Mouse (Mus musculus) heart, adult 9 months (tissue): ENCODE measurements around the gene Chst15.
A peak's percentile ranks its signal among the peaks of the same experiment; 100 is the strongest.

Source experiments
- DNase-seq, 2 experiments: peaks; one replicate each; pipeline ENCODE4 v3.0.0; 2022; ENCODE audit warnings: low spot score in 2 of 2

The Chst15 gene

DNA sequence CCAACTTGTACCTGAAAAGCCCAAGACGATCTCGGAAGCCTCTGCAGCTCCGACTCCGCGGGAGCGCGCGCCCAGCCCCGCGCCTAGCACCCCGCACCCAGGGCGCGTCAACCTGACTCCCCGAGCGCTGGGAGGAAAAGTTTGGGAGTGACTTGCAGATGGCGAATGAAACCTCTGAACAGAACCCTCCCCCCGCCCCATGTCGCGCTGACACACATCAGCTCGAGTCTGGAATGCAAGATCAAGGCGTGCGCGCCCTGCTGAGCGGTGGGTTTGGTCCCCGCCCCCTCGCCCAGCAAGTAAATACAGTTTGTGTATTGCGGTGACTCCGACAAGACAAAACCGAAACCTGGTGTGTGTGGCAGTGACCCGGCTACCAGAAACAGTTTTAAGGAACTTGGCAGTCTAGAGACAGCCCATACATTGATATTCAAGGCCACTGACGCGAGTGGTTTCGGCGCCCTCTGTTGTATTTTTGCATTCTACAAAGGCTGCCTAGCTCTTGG is at the start of gene Chst15:
Gene Chst15, minus strand, starts transcription at position 193 of the 506 bp plus-strand sequence.
- peak in 1 of 2 experiments; percentile 49 for DNase-seq

DNA sequence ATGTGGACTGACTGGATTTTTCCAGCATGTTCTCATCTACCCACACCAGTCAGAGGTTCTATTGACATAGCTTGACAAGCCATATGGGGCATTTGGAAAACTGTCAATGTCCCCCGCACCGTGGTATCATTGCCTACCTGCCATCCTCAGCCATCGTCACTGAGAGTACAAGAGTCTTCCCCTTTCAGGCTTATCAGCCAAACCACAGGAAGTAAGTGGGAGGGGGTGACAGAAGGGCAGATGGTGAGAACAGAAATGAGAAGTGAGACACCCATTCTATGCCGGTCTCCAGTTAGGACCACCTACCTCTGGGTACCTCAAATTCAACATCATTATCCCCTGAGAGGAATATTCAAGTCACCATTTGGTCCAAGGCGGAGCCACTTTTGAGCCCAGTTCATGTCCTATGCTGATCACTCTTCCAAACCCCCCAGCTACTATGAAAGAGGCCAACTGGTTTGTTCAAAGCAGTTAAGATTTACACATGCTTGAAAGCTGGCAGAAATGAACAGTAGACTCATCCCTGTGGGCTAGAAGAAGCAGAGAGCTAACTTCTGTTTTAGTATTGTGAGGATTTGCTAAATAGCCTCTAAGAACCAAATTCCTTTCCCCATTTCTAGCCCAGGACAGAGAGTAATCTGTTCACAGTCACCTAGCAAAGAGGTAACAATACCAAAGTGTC is 48.8 kb upstream of the Chst15 start:
- peak in 1 of 2 experiments; percentile 7 for DNase-seq

DNA sequence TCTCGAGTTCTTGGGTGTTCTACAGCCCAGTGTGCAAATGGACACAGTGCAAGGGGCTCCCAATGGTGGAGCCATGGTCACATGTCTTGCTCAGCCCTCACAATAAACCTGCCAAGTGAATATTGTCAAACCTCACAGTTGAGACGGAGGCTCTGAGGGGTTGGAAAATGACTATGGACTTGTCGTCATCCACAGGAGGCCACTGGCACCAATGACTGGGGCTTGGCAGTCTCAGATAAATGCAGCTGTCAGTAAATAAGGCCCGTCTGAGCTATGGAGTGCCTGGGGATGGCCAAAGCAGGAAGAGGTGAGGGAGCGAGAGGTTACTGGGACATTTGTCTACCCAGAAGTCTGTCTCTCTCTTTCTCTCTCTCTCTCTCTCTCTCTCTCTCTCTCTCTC is 48.1 kb upstream of the Chst15 start:
- no peak for DNase-seq

DNA sequence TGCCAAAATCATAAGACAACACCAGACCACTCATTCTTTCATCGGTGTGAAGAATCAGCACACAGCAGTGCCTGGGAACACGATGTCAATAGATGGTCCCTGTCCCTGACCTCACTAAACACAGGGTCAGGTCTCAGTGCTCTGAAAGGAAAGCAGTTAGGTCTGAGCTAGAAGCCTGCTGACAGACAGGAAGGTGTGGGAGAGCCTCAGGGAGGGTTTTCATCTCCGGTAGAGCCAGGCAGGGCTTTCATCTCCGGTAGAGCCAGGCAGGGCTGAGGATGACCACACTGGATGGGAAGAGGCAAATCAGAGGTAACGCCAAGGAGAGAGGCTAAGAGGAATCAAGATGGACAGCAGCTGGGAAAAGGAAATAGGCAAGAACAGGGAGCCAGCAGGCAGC is 47.5 kb upstream of the Chst15 start:
- no peak for DNase-seq

DNA sequence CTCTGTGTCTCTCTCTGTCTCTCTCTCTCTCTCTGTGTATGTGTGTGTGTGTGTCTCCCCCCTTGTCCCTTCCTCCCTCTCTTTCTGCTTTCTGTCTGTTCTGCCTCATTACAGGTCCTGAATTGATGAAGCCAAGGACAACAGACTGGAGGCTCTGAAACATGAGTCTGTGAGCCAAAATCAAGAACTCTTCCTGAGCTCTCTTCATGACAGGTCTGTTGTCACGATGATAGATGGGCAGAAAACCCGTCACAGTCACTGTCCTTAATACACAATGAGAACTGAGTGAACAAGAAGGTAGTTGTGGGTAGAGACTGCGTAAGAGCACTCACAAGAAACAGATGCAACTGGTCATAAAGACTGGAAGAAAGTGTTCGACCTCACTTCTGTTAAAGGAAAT is 43.3 kb upstream of the Chst15 start:
- no peak for DNase-seq

DNA sequence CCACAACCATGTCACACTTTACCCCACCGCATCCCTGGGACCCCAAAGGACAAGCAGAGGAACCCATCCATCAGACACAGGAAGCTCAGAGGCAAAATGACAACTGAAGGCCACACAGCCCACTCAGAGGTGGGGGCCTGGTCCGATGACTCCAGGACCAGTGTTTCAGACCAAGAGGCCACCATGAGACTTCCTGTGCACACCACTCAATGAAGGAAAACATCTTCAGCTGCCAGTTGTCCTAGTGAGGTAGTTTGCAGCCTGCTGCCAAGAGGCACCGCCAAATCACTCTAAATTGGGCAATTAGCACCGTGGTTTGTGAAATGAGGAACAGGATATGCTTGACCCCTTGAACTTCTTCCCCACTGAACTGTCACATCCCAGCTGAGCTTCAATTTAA is 41.7 kb upstream of the Chst15 start:
- DNase-seq = peak; percentile 25 to 52

DNA sequence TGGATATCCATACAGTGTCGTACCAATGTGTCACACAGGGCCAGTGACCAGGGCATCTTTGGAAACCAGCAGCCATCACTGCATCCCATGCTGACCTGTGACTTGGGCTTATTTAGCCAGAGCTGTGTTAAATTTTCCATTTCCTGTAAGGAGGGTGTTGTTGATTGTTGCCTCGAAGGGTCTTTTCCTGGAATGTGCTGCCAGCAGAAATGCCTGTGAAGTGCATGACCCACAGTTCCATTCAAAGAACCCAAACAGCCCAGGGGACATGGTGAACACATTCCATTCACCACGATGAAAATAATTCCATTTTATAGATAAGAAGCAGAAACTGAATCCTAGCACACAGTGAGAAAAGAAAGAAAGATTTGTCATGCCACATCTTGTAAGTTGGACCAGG is 41.2 kb upstream of the Chst15 start:
- peak in 1 of 2 experiments; percentile 23 for DNase-seq

DNA sequence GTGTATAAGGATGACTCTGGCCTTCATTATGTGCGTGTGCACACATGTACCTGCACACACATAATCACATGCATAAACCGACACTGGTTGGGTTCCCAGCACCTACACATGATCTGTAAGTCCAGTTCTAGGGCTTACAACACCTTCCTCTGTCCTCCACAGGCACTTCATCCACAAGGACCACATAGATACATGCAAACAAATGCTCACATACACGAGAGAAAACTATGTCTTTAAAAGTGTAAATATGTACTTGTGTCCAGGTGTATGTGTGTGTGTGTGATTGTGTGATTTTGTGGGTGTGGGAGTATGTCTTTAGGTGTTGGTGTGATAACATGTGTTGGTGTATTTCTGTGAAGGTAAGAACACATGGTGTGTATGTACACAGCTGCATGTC is 40.8 kb upstream of the Chst15 start:
- no peak for DNase-seq

DNA sequence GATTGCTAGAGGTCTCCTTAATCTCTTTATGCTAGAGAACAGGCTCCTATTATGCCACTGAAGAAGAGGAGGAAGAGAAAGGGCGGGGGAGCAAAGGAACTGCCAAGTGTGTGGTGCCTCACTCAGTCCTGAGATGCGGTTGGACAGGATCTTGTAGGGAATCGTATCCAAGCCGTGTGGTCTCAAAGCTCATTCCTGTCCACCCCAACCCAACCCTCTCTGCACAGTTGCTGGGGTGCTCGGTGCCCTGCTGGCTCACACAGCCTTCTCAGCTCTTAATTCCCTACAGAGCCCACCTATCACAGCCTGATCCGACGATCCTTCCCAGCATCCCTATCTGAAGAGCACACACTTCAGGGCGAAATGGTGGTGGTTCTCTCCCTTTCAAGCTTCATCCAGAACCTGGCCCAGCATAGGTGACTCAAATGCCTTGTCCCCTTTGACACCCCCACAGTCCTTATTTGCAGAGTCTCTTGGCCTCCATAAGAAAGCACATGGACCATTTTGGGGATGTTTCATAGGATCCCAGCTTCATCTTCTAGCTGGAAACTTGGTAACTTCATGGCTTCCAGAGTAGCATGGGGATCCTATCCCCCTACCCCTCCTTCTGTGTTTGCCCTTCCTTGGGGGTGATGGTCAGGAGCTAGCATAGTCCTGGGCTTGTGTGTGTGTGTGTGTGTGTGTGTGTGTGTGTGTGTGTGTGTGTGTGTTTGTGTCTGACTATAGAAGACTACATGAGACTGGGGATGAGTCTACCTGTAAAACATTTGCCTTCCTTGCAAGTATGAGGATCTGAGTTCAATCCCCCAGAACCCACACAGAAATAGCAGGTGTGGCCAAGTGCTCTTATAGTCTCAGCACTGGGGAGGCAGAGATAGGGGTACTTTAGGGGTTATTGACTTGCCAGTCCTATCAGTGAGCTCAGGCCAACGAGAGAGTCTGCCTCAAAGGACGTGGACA is 40.1 kb upstream of the Chst15 start:
- no peak for DNase-seq

DNA sequence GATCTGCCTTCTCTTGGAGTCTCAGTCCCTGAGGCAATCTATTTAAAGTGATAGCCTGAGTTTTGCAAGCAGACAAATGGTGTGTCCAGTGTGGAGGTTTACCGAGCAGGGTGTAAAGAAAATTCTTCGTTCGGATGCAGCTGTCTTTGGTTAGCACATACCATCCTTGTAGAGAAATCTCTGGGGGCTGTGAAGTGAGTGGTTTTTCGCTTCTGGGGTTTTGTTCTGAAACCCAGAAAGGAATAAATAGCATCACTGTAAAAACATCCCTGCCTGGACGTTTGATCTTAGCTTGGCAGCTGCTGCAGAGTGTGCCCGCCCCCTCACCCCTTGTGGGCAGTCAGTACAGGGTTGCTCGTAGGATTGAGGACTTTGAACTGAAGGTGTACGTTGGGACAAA is 39.2 kb upstream of the Chst15 start:
- DNase-seq = no peak

DNA sequence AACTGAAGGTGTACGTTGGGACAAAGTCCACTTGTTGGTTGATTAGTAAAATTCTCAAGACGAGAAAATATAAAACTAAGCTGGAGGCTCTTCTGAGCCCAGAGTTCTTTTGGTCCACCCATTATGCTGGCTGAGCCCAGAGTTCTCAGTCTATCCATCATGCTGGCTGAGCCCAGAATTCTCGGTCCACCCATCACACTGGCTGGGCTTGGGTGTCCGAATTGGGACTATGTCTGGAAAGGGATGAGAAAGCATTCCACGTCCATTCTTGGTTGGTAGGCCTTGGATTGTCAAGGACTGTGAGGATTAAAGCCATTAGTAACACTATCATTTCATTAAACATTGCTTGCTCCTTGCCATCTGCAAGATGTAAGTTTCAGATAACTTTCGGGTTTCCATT is 38.7 kb upstream of the Chst15 start:
- no peak for DNase-seq

DNA sequence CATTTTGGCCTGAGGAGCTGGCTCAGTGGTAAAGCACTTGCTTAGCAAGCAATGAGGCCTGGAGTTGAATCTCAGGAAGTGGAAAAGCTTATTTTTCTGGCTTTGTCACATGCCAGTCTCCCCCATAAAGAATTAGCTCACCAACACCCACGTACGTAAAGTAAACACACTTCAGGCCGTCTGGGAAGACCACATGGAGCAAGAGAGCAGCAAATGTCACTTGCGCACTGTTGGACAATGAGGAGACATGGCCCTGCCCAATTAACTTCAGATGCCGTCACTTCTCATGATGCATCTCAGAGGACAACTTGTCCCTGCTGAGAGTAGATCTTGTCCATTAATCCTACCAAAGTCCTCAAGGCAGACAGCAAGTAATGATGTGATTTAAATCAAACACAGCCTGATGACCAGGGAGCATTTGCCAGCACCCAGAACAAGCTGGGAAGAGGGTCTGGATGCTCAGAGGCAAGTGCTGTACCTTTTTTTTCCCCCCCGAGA is 32.1 kb upstream of the Chst15 start:
- no peak for DNase-seq

DNA sequence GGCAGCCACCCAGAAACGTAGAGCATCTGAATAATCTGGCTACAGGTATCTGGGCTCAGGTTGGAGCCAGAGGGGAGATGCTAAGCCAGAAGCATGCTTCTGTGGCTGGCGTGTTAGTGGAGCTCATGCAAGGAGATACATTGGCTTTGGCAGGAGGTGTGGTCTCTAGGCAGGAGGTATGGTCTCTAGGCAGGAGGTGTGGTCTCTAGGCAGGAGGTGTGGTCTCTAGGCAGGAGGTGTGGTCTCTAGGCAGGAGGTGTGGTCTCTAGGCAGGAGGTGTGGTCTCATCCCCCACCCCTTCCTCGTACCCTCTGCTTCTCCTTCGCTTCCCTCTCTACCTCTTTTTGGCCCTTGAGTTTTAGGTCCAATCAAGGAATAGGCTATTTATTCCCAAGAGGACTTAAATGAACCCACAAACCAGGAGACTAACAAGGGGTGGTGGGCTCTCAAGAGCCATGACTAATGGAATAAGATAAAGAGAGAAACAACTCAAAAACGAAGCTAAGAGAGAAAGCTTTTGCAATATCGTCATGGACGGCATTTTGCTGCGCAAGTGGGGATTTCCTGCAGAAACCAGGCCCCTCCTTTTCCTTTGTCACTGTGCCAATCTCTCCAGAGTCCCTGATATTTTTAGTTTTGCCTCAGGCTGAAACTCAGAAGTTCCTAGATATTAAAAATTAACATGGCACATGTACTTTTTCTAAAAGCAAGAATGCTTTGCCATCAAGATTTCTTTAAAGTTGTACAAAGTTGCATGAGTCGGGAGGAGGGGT is 30.4 kb upstream of the Chst15 start:
- peak; percentile 53 to 59 for DNase-seq

DNA sequence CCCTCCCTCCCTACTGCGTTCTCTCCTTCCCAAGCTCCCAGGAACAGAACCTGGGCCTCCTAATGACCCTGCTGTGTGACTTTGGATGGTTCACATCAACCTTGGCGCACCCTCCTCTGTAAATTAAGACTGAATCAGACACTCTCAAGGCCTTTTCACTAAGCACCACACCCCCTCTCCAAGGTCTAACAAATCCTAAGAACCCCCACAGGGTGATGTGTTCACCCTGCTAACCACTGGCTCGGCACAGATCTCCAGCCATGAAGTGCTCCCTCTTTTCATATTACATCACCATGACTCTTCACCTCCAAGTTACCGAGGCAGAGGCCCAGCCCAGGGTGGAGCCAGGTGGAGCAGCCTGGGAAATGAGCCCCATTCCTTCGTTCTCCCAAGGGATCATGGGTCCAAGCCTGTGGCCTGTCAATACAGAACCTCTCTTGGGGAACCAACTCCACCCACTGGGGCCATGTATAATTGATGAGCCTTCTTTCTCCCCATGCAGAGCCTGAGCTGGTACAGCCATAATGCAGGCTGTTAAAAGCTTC is 28.6 kb upstream of the Chst15 start:
- no peak for DNase-seq

DNA sequence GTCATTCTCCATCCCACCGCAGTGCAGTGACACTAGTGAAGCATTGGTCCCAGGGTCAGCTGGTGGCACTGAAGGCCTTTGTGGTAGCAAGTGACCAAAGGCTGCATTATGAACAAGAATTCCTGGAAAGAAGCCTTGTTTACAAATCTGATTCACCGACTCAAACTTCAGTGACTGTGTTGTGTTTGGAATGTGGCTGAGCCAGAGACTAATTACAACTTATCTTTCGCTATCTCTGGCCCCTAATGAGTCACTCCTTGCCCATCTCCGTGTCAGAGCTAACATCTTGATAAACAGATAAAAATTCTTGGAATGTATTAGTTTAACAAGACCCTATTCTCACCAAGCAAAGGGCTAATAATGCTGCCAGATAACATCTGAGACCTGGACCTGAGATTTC is 27.6 kb upstream of the Chst15 start:
- no peak for DNase-seq

DNA sequence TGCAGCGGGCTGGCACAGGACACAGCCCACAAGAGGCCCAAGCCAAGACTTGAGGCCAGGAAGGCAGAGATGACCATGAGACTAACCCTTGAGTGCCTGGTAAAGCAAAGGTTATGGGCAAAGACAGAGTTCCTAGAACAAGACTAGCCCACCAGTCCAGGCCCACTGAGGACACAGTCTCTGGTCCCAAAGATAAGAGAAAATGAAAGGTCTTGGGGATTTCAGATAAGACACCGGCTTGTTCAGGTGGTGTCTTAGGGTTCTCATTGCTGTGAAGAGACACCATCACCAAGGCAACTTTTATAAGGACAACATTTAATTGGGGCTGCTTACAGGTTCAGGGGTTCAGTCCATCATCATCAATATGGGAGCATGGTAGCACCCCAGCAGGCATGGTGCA is 26.9 kb upstream of the Chst15 start:
- no peak for DNase-seq

DNA sequence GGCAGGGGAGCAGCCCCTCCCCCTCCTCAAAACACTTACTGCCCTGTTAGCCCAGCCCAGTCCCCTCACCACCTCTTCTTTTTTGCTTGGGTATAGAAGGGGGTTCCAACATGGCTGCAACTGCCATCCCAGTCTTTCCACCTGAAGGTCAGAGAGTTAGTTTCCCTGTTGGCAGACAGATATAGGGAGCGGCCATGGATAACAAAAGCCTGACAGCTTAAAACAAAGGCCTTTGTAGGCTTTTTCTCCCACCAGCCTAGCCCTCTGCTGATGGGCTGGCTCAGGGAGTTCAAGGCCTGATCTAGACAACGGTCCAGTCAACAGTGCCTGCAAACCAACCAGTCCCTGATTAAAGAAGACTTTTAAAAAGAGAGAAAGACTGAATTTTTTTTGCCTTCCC is 26.1 kb upstream of the Chst15 start:
- DNase-seq = no peak

DNA sequence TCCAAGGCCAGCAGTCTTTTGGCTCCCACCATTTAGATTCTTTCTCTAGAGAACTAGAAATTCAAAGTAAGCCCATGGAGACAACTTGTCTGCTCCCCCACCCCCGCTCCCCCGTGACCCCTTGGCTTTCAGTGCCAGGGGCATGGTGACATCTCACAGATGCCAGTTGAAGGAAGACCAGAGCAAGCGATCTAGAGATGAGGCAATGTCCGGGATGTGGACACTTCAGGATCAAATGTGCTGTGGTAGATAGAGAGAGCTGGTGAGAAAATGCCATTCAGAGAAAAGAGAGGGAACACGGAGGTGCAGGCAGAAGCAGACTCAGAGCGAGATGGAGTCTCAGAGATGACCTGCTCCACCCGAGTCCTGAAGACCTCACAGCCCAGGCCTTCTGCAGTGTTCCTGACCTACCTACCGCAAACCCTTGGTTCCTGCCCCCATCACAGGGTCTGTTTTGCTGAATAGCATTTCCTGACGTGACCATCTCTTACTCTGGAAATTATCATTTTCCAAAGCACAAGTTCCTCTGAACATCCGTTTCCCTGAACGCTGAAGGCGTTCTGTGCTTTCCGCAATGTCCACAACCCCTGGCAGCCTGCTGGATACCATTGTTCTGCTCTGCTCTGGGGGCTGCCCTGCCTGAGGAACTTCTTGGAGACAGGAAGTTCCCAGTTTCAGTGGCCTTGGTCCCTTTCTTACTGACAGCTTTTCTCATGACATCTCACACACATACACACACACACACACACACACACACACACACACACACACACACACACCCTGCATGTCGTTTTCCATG is 22.2 kb upstream of the Chst15 start:
- peak; percentile 29 to 60 for DNase-seq

DNA sequence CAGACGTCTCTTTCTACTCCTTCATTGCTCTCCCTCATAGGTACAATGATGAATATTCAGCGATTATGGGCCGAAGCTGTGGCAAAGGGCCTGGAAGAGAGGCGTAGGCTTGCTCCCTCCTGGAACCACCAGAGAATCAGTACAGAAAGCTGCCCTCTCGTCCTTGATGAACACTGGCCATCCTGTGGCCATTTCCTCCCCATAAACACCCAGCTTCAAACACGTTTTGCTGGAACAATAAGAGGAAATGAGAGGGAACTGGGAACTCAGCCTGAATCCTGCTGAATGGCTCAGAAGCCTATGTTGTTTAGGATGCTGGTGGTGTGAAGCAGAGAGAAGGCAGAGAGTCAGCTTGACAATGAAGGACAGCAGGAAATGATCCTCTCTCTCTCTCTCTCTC is 21.3 kb upstream of the Chst15 start:
- DNase-seq = peak; percentile 51 to 70

DNA sequence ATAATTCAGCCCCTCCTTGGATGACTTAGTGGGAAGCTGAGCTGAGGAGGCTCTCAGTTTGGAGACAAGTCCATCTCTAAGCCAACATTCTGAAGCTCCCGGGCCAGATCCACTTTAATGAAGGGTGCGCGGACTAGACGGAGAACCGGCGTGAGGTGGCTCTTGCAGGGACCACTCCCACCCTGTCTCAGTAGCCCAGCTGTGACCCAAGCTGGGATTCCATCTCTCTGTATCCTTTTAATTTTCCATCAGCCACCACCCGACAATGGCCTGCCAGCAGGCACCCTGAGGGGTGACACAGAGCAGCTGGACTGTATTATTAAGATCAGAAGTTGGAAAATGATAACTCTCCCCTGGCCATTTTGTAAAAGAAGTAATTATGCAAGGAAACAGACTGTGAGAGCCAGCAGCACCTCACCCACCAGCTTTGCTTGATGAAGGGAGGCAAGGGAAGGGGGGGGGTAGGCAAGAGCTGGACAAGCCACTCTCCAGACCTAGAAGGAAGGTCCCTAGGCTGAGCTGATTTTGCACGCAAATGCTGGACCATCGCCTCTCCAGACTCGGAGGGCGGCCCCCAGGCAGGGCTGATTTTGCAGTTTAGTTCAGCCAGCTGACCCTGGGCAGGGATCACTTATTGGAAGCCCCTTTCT is 20.4 kb upstream of the Chst15 start:
- no peak for DNase-seq
